Mouse (Mus musculus) ES-Bruce4 (cell line): ENCODE data around the gene Grxcr1. TPM values are rescaled to one million over a fixed set of nuclear protein-coding genes. Genes with fewer than 3 reads are reported as not detected.

Source experiments
- H3K27ac ChIP-seq: 2 replicates; pipeline ENCODE4 v1.5.1; 2012; ENCODE audit warnings: low read length, inconsistent platforms; ENCODE audit not compliant: insufficient read depth
- H3K27me3 ChIP-seq: 2 replicates; pipeline ENCODE4 v1.6.1; 2012; ENCODE audit warnings: mild to moderate bottlenecking, low read length, inconsistent platforms; ENCODE audit not compliant: control insufficient read depth, poor library complexity, insufficient read depth, severe bottlenecking
- H3K36me3 ChIP-seq: 2 replicates; pipeline ENCODE4 v1.6.1; 2012; ENCODE audit warnings: inconsistent platforms, mild to moderate bottlenecking, low read length, moderate library complexity; ENCODE audit not compliant: control insufficient read depth, poor library complexity, insufficient read depth, severe bottlenecking
- H3K4me1 ChIP-seq: one replicate; pipeline ENCODE4 v1.8.1; 2011; ENCODE audit warnings: low read length; ENCODE audit not compliant: control insufficient read depth, insufficient read depth
- H3K4me3 ChIP-seq: 2 replicates; pipeline ENCODE4 v1.5.1; 2011; ENCODE audit warnings: low read depth, mild to moderate bottlenecking, low read length
- H3K9ac ChIP-seq: 2 replicates; pipeline ENCODE4 v1.6.1; 2012; ENCODE audit warnings: low read depth, mild to moderate bottlenecking, inconsistent platforms; ENCODE audit not compliant: poor library complexity, severe bottlenecking
- H3K9me3 ChIP-seq: replicated peaks from 2 replicates; pipeline ENCODE4 v1.6.1; 2012; ENCODE audit warnings: mild to moderate bottlenecking, low read length, inconsistent platforms; ENCODE audit not compliant: control insufficient read depth, poor library complexity, insufficient read depth, severe bottlenecking
- CTCF ChIP-seq: IDR thresholded peaks from one replicate; pipeline ENCODE4 v1.8.1; 2011; ENCODE audit warnings: low read depth, low read length
- EP300 ChIP-seq: IDR thresholded peaks from 2 replicates; pipeline ENCODE4 v1.6.1; 2011; ENCODE audit warnings: low read depth, low read length; ENCODE audit not compliant: insufficient read depth
- POLR2A ChIP-seq: IDR thresholded peaks from one replicate; pipeline ENCODE4 v1.8.1; 2011; ENCODE audit warnings: low read length; ENCODE audit not compliant: insufficient read depth
- polyA plus RNA-seq: library from polyadenylated mRNA; stranded (reverse); fragments of >200 nt; gene quantifications from 2 replicates; pipeline ENCODE4 v1.2.4, GENCODE M21; 2011; ENCODE audit warnings: low read depth; ENCODE audit not compliant: missing spikeins, insufficient read depth, insufficient read length

Gene Grxcr1
- polyA plus RNA-seq, result not detected in 2 replicates

GRCm38 (mm10) chr5:68031744-68032143 lies at the start of gene Grxcr1:
Grxcr1 (plus strand) TSS chr5:68031835.
- TF ChIP-seq EP300 (no peak), POLR2A (no peak), CTCF (no peak)
- Histone ChIP-seq H3K9ac (no peak within 1 kb of the TSS), H3K27me3 (no peaks in the 10 kb centered on the region), H3K9me3 (no peaks in the 10 kb centered on the region), H3K4me3 (no peak within 1 kb of the TSS), H3K27ac (no peak within 1 kb of the TSS), H3K36me3 (no peaks in the 10 kb centered on the region), H3K4me1 (no peaks in the 10 kb centered on the region)

GRCm38 (mm10) chr5:67981946-67982526 lies 49.6 kb upstream of the Grxcr1 start:
- Histone ChIP-seq H3K9me3 (no peaks in the 10 kb centered on the region), H3K27me3 (no peaks in the 10 kb centered on the region), H3K27ac (no peak overlapping the region), H3K36me3 (no peaks in the 10 kb centered on the region), H3K4me3 (no peak overlapping the region), H3K9ac (no peak overlapping the region), H3K4me1 (no peaks in the 10 kb centered on the region)
- TF ChIP-seq POLR2A, result no peak
- TF ChIP-seq CTCF, result no peak
- TF ChIP-seq EP300, result no peak

- Histone ChIP-seq H3K36me3 (no peaks in the 10 kb centered on the region), H3K27me3 (no peaks in the 10 kb centered on the region), H3K27ac (no peak overlapping the region), H3K4me1 (no peaks in the 10 kb centered on the region), H3K9me3 (no peaks in the 10 kb centered on the region; the same call in 1 of the 2 replicates), H3K9ac (no peak overlapping the region), H3K4me3 (no peak overlapping the region)
- no peak for TF ChIP-seq CTCF
- TF ChIP-seq POLR2A, result no peak
- no peak for TF ChIP-seq EP300
These were observed 41.2 kb upstream of the Grxcr1 start for GRCm38 (mm10) chr5:67990426-67990825.

DNA sequence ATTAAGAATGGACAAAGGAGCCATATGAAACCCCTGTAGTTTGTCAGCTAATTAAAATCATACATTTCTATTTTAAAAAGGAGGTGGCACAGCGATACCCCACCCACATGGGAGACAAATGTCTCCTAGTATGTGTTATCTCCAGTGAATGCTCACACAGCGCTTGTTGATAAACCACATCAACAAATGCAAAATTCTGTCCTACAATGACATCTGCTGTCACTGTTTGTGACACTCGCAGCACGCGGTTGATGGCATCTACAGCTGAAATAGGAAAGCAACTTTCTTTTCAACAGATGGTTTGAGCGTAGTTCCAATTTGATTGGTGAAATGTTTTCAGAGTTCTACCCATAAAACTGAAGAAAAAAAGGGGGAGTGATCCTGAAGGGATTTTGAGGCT lies 29.0 kb upstream of the Grxcr1 start:
- H3K9me3 ChIP-seq, result no peaks in the 10 kb centered on the region
- H3K4me1 ChIP-seq, result no peaks in the 10 kb centered on the region
- TF ChIP-seq CTCF, result no peak
- TF ChIP-seq POLR2A, result no peak
- no peak for TF ChIP-seq EP300
- H3K9ac ChIP-seq, result no peak overlapping the region
- no peak overlapping the region for H3K4me3 ChIP-seq
- H3K36me3 ChIP-seq, result no peaks in the 10 kb centered on the region
- no peaks in the 10 kb centered on the region for H3K27me3 ChIP-seq
- no peak overlapping the region for H3K27ac ChIP-seq

DNA sequence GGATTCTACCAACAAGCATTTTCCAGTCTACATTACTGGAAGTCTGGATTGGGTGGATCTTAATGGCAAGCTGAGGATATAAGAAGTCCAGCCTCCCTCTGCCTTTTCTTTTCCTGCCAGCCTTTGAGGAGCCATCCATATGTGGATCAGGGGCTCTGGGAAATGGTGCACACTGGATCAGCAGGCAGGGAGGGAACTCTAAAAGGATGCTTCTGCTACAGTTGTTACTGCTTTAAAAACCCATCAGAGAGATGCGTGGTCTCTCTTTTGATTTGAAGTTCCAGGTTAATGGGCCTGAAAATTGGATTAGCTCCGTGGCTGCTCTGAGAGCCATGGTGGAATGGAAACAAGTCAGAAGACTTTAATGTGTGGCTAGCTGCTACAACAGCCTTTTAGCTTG lies 27.7 kb upstream of the Grxcr1 start:
- H3K4me1 ChIP-seq, result no peaks in the 10 kb centered on the region
- no peaks in the 10 kb centered on the region for H3K9me3 ChIP-seq
- H3K4me3 ChIP-seq, result no peak overlapping the region
- H3K27me3 ChIP-seq, result no peaks in the 10 kb centered on the region
- TF ChIP-seq POLR2A (no peak), CTCF (no peak), EP300 (no peak)
- no peaks in the 10 kb centered on the region for H3K36me3 ChIP-seq
- H3K9ac ChIP-seq, result no peak overlapping the region
- H3K27ac ChIP-seq, result no peak overlapping the region

GRCm38 (mm10) chr5:68004419-68004818 lies 27.2 kb upstream of the Grxcr1 start:
- Histone ChIP-seq H3K9ac (no peak overlapping the region), H3K36me3 (no peaks in the 10 kb centered on the region), H3K4me3 (no peak overlapping the region), H3K27me3 (no peaks in the 10 kb centered on the region), H3K27ac (no peak overlapping the region), H3K4me1 (no peaks in the 10 kb centered on the region), H3K9me3 (no peaks in the 10 kb centered on the region)
- TF ChIP-seq POLR2A, result no peak
- no peak for TF ChIP-seq EP300
- no peak for TF ChIP-seq CTCF
